Mouse (Mus musculus): ENCODE data around the gene Muc20. TPM values are rescaled to one million over a fixed set of nuclear protein-coding genes. Genes with fewer than 3 reads are reported as not detected.

Gene Muc20
- total RNA-seq, 1 experiment from 2014 or later = 0.93 TPM

- no peak for ATAC-seq (ENCODE audit: extremely low read depth, insufficient number of reproducible peaks, low FRiP score, poor library complexity, severe bottlenecking)
These were observed 64.0 kb downstream of the Muc20 start for GRCm38 (mm10) chr16:32733213-32733612.

- no peak for ATAC-seq (ENCODE audit: extremely low read depth, insufficient number of reproducible peaks, low FRiP score, poor library complexity, severe bottlenecking)
These were observed 68.5 kb downstream of the Muc20 start for GRCm38 (mm10) chr16:32728730-32729129.

- no peak for ATAC-seq (ENCODE audit: extremely low read depth, insufficient number of reproducible peaks, low FRiP score, poor library complexity, severe bottlenecking)
These were observed 69.0 kb downstream of the Muc20 start for GRCm38 (mm10) chr16:32728240-32728639.

Other genes with a start within 250 kb of the Muc20 start
- gene Tfrc, start 188.5 kb downstream of the Muc20 start, total RNA-seq (2017) = 60.2 and 66.8 TPM in 2 replicates
- gene Tnk2, start 153.6 kb downstream of the Muc20 start, total RNA-seq (2017) = 26.4 and 29.8 TPM in 2 replicates
- 11.8 and 14.4 TPM in 2 replicates for gene Muc4, start 61.5 kb downstream of the Muc20 start, total RNA-seq (2017)
- not detected in 2 replicates for gene Smbd1, start 13.0 kb upstream of the Muc20 start, total RNA-seq (2017)
- gene Fyttd1, start 80.1 kb upstream of the Muc20 start, total RNA-seq (2017) = 77.2 and 90.9 TPM in 2 replicates
- gene Rubcn, start 80.3 kb upstream of the Muc20 start, total RNA-seq (2017) = 112 and 120 TPM in 2 replicates
- 64.3 and 67.0 TPM in 2 replicates for gene Lrch3, start 116.7 kb upstream of the Muc20 start, total RNA-seq (2017)